Mouse (Mus musculus): ENCODE measurements around the gene Ank3. TPM values are rescaled to one million over a fixed set of nuclear protein-coding genes. Genes with fewer than 3 reads are reported as not detected.

The Ank3 gene
- polyA plus RNA-seq, 1 experiment: 159 TPM

GRCm38 (mm10) chr10:70067169-70068115 lies 668.9 kb downstream of the Ank3 start:
- DNase-seq (ENCODE audit: extremely low spot score in 1 of 2, low spot score in 1 of 2): no peak

GRCm38 (mm10) chr10:70069321-70069720 lies 670.7 kb downstream of the Ank3 start:
- no peak for DNase-seq (ENCODE audit: extremely low spot score in 1 of 2, low spot score in 1 of 2)

DNA sequence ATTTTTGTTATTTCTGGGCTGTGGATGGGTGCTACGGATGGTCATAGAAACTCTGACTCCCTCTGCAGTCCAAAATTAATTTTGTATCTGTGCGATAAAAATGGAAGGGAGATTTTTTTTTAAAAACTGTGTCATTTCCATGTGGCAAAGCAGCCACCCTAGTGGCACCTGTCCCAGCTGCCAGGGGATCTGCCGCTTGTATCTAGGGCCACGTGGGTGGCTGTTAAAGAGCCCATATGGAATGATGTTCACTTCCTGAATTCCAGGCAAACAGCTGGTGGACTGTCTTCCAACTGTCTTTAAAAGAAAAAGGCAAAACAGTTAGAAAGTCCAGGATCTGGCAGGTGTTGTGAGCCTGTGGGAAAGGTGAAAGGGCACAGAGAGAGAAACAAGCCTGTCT lies 672.8 kb downstream of the Ank3 start:
- DNase-seq (ENCODE audit: extremely low spot score in 1 of 2, low spot score in 1 of 2): peak; percentile 59 to 76

Other genes with a start within 250 kb of the Ank3 start
- gene Rhobtb1, start 247.3 kb upstream of the Ank3 start, polyA plus RNA-seq (2012; rRNA removed): 4.0 and 4.1 TPM in 2 replicates
- gene A930033H14Rik, start 185.7 kb upstream of the Ank3 start, polyA plus RNA-seq (2012; rRNA removed): 1.7 and 1.8 TPM in 2 replicates
- 2.0 and 2.2 TPM in 2 replicates for gene Cdk1, start 45.8 kb upstream of the Ank3 start, polyA plus RNA-seq (2012; rRNA removed)

Measured in frontal cortex, adult 2 months (tissue).